Mouse (Mus musculus) cerebellum, postnatal 4 days (tissue): ENCODE data around the gene Sp4.

Experiments used
- DNase-seq, 2 experiments: peaks; one replicate each; pipeline ENCODE4 v3.0.0; 2022; ENCODE audit warnings: low spot score in 2 of 2, mixed read lengths in 1 of 2

Sp4 gene

DNA sequence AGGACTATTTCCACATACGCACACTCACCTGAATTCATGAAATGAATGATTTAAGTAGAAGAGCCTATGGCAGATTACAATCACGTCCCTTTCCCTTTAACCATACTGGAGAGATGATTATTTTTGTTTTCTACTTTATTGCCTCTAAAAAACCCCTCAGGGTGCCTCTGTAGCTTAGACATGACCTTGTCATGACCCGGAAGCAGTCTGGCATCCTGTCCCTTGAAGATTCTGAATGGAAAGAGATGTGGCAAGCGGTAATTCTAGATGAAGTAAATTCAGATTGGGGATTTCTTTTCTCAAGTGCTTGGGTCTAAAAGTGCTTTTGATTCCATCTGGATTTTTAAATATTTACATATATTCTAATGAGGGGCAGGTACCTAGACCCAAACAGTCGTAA lies 24.9 kb downstream of the Sp4 start:
- no peak for DNase-seq

GRCm38 (mm10) chr12:118264905-118265304 lies 36.3 kb downstream of the Sp4 start:
- no peak for DNase-seq

GRCm38 (mm10) chr12:118263878-118264277 lies 37.4 kb downstream of the Sp4 start:
- no peak for DNase-seq

DNA sequence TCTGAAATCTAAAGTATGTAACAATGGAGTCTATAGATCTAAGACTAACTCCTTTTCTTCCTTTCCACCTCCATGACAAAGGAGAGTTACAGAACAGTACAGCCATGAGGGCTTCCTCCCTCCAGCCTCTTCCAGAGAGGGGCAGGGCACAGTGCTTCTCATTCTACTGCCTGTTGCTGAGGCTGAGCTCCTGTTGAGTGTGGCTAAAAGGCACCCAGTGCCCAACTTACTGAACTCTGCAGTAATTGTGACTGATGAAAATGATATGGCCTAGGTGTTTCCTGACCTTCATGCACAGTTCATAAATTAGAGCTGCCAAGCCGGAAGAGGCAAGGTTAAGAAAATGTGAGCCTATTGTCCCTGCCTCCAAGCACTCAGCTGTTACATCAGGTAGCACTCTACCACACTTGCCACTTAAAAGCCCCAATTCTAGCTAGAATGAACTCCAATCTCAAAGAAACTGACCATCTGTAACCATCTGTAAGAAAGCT lies 45.9 kb downstream of the Sp4 start:
- DNase-seq = no peak

- DNase-seq = no peak
Measured at GRCm38 (mm10) chr12:118221182-118221581, 80.1 kb downstream of the Sp4 start.

DNA sequence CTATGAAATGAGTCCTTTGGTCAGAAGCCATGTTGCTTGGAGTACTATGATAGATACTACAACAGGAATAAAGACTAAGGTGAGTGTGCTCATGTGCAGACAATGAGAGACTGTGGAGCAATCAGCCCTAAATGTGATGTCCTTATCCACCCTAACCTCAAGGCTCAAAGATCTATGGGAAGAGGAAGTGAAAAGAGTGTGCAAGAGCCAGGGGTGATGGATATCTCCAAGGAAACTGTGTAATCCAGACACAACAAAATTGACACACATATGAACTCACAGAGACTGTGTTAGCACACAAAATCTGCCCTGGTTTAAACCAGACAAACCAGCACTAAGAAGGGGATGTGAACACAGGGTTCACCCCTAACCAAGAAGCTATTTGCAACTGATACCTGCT lies 81.2 kb downstream of the Sp4 start:
- no peak for DNase-seq

DNA sequence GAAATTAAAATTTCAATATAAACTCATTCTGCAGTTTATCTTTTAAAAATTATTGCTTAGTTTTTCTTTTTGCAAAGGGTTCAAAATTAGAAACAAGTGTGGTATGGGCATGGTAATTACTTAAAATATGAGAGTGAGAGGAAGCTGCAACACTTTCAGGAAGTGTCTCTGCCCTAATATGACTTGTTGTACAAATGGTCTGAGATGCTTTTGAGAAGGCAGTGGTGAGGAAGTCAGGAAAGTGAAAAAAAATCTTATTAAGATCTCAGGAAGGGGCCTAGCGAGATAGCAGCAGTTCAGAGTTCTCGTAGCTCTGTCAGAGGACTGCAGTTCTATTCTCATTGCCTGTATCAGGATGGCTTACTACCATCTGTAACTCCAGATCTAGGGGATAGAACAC lies 89.1 kb downstream of the Sp4 start:
- DNase-seq = no peak

DNA sequence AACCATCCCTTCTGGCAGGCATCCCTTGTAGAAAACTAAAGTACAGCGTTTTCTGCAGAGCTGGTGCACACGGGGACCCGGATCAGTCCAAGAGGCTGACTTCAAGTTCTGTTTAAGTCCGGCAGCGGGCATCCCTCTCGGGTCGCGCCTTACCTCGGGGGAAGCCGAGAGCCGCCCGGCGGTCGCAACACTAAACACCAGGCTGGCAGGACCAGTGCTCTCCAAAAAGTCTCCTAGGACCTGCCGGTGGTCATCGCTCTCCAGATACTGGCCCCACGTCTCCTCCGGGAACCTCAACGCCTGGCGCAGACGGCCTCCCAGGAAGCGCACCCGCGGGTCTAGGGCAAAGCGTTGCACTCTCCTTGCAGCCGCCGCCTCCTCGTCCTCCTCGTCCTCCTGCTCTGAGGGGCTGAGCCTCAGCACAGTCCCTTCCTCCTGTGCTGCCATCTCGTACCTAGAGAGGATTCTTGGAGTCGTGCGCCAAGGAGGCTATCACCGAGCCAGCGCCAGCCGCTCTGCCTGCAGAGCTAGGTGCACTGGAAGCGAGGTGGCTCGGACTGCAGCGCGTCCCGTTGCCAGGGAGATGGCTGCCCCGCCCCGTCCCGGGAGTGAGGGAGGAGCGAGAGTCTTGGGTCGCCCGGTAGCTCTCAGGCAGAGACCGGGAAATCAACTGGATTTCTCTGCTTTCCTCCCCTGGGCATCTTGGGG lies 102.7 kb downstream of the Sp4 start, which contains the start of gene Dnah11:
Gene Dnah11, minus strand, starts transcription at position 658 of the 708 bp plus-strand sequence.
- DNase-seq = peak; percentile 31 to 42

DNA sequence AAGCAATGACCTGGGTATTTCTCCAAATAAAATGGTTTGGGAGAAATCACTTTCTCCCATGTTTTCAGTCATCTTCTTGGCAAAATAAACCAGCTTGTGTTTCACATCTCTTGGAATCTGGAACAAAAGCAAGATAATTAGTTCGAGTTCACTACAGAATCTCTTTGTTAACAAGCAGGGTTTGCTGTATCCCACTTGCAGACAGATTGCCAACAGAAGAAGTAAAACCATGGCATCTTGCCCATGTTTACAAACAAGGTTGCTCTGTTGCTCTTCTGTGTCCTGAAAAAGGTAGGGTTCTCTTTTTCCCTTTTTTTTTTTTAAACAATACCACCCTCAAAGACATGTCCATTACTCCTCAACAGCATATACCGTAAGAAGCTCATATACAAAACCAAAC lies 104.7 kb downstream of the Sp4 start:
- DNase-seq = no peak

DNA sequence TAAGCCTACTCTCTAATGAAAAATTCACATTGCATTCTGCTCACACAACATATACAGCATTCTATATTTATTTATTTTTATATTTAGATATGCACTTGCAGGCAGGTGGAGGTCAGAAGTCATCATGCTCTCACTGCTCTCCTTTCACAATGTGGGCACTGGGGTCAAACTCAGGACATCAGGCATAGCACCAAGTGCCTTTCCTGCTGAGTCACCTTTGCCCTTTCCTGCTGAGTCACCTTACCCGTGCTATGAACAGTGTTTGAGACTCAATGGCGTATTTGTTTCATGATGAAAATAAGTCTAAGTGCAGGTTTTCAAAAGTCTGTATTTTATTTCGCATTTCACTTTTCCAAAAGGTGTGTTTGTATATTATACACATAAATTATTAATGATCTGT lies 111.7 kb downstream of the Sp4 start:
- DNase-seq = no peak

DNA sequence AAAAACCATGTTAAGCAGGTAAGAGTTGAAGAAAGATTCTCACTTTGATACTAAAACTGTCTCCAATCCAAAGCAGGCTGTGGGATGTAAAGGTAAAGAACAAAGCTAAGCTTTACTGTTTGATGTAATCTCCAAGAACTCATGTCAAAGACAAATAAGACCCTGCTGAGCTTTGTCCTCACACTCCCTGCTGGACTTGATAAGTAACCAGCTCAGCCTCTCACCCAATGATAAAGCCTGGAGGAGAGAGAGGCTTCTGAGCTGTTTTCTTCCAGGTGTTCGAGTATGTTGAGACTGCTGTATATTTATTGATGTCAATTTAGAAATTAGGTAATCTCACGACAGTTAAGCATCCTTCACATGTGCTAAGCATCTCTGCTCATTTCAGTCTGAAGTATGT lies 113.6 kb downstream of the Sp4 start:
- DNase-seq = no peak

DNA sequence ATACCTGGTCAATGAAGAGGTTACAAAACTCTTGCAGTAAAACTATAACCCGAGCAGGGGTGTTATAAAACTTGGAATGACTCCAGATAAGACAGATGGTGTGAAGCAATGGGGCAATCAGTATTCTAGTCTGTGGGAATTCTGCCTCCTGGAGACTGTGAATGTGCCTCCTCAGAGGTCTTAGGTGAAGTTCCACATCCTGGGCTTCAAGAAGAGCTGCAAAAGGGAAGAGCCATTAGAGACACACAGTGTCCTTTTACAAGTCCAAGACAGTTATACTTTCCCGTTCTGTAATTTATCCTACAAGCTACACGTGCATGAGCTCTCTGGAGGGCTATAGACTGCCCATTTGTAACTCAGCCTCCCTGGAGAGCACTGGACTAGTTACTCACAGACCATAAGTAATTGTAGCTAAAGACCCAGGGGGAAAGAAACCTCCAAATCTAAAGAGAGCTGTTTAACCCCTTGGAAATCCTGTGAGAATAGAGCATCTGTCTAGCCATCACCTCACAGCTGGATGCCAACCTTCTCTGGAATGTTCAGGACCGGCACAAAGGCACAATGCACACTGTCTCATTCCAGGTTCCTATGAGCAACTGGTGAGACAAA lies 114.3 kb downstream of the Sp4 start:
- DNase-seq = no peak

- no peak for DNase-seq
Measured at GRCm38 (mm10) chr12:118186120-118186880, 114.9 kb downstream of the Sp4 start.
